Mouse (Mus musculus) kidney, postnatal 0 days (tissue): ENCODE data around the gene Trappc6b. TPM values are rescaled to one million over a fixed set of nuclear protein-coding genes. Genes with fewer than 3 reads are reported as not detected.

Experiments
- ATAC-seq: fragments of 200-750 bp; cut with Nextera tagmentation; replicated peaks from 2 replicates; pipeline ENCODE4 v1.8.0; 2017; ENCODE audit warnings: low read depth, moderate number of reproducible peaks, moderate TSS enrichment, moderate library complexity; ENCODE audit not compliant: low FRiP score
- DNase-seq: peaks from one replicate; pipeline ENCODE4 v3.0.0-alpha.2; 2016; ENCODE audit warnings: low spot score
- H3K27ac ChIP-seq: fragments of 300-500 bp; sonication (generic); 2 replicates; pipeline ENCODE4 v1.5.1; 2014; ENCODE audit warnings: mild to moderate bottlenecking
- H3K27me3 ChIP-seq: fragments of 300-500 bp; sonication (generic); 2 replicates; pipeline ENCODE4 v1.6.1; 2014; ENCODE audit warnings: low read length, mixed read lengths; ENCODE audit not compliant: insufficient read depth
- H3K36me3 ChIP-seq: fragments of 300-500 bp; sonication (generic); 2 replicates; pipeline ENCODE4 v1.6.1; 2014; ENCODE audit warnings: low read length, mixed read lengths; ENCODE audit not compliant: insufficient read depth
- H3K4me1 ChIP-seq: fragments of 300-500 bp; sonication (generic); replicated peaks from 2 replicates; pipeline ENCODE4 v1.6.1; 2014; ENCODE audit warnings: antibody characterized with exemption, low read length, mixed read lengths; ENCODE audit not compliant: insufficient read depth
- H3K4me2 ChIP-seq: fragments of 300-500 bp; sonication (generic); 2 replicates; pipeline ENCODE4 v1.6.1; 2014; ENCODE audit warnings: mild to moderate bottlenecking, low read length, moderate library complexity, mixed read lengths
- H3K4me3 ChIP-seq: fragments of 300-500 bp; sonication (generic); replicated peaks from 2 replicates; pipeline ENCODE4 v1.5.1; 2014; ENCODE audit warnings: low read depth, low read length
- H3K9ac ChIP-seq: fragments of 300-500 bp; sonication (generic); 2 replicates; pipeline ENCODE4 v1.6.1; 2014; ENCODE audit warnings: low read depth, low read length
- H3K9me3 ChIP-seq: fragments of 300-500 bp; sonication (generic); replicated peaks from 2 replicates; pipeline ENCODE4 v1.6.1; 2016; ENCODE audit warnings: low read length, inconsistent platforms, mixed read lengths
- CTCF ChIP-seq: IDR thresholded peaks from 2 replicates; pipeline ENCODE4 v1.5.1; 2016; ENCODE audit warnings: antibody characterized with exemption, low read depth, mild to moderate bottlenecking, moderate library complexity
- WGBS: fragments of 180-500 bp; shearing (Covaris S2); extraction: QIAGEN DNeasy Blood & Tissue Kit; methylation state at CpG from one replicate; pipeline ENCODE4 v1.1.7; 2014; 5-methylcytosine and 5-hydroxymethylcytosine counted together
- polyA plus RNA-seq: library from polyadenylated mRNA; unstranded; fragments of >200 nt; fragmentation: Nextera tagmentation; extraction: Ambion mirVana; gene quantifications from 2 replicates; pipeline ENCODE4 v1.2.1, GENCODE M21; 2015

Trappc6b gene
- polyA plus RNA-seq, 1 experiment from 2014 or later = 117 TPM

DNA sequence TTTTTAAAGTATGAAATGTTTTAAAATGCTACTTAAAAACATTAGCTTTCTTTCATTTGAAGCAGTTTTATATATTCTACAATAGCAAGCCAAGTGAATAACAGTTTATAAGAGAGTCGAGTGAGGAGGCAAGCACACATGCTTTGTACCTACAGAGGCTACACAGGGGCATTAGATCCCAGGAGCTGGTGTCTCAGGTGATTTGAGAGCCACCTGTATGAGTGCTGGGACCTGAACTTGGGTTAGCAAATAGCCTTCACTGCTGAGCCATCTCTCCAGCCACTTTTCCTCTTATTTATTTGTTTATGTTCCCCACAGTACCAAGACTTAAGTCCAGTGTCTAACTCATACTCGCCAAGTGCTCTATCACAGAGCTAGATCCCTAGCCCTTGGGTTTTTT lies 41.4 kb downstream of the Trappc6b start:
- TF ChIP-seq CTCF = no peak
- Histone ChIP-seq H3K9ac (no peak overlapping the region), H3K27me3 (no peaks in the 10 kb centered on the region), H3K9me3 (no peaks in the 10 kb centered on the region), H3K4me3 (no peak overlapping the region), H3K4me1 (no peaks in the 10 kb centered on the region), H3K36me3 (0 out of 2 replicates have a peak, but pooled peaks cover 23% of the 10 kb centered on the region), H3K4me2 (no peak overlapping the region), H3K27ac (no peak overlapping the region)
- no peak for ATAC-seq
- 93% methylated on average over 2 of the region's 2 CpGs for WGBS
- DNase-seq = no peak

DNA sequence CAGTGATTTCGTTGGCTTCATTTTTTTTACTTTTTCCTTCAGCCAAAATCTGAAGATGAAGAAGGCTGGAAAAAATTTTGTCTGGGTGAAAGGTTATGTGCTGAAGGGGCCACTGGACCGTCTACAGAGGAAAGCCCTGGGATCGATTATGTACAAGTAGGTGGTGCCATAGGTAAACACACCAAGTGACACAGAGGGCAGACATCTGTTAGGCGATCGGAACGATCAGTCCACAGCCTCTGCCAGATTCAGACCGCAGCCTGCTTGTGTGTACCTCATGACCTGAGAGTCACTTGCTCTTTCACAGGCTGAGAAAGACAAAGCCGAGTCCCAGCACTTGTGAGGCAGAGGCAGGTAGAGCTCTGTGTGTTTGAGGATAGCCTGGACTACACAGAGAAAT lies 43.3 kb downstream of the Trappc6b start:
- TF ChIP-seq CTCF = no peak
- H3K9ac ChIP-seq = no peak overlapping the region
- no peaks in the 10 kb centered on the region for H3K9me3 ChIP-seq
- 0 out of 2 replicates have a peak, but pooled peaks cover 23% of the 10 kb centered on the region for H3K36me3 ChIP-seq
- H3K4me2 ChIP-seq = no peak overlapping the region
- WGBS = 81% methylated on average over 8 of the region's 8 CpGs
- no peak overlapping the region for H3K27ac ChIP-seq
- no peak for ATAC-seq
- no peaks in the 10 kb centered on the region for H3K4me1 ChIP-seq
- H3K4me3 ChIP-seq = no peak overlapping the region
- no peak for DNase-seq
- no peaks in the 10 kb centered on the region for H3K27me3 ChIP-seq

DNA sequence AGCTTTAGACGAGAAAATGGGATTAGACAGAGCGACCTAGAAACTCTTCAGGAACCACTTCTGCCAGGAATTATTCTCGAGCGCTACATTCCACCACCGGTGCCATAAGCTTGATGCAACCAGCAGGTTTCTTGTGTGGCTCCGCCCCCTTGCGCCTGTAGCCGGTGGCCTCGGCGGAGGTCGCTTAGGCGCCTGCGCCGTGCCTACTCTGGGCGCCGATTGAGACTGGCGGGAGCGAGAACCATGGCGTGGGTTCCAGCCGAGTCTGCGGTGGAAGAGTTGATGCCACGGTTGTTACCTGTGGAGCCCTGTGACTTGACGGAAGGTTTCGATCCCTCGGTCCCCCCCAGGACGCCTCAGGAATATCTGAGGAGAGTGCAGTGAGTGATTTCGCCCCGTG lies 48.0 kb downstream of the Trappc6b start, which contains the start of gene Gemin2:
TSS of gene Gemin2 (plus strand) at position 160 of the 400 bp plus-strand sequence.
- peaks cover 12% of the 10 kb centered on the region for H3K4me1 ChIP-seq
- TF ChIP-seq CTCF = peak; percentile 50
- H3K4me3 ChIP-seq = peak within 1 kb of the TSS; percentile 70
- H3K27me3 ChIP-seq = no peaks in the 10 kb centered on the region
- peak within 1 kb of the TSS; percentile 82 for H3K9ac ChIP-seq
- H3K4me2 ChIP-seq = peak within 1 kb of the TSS; percentile 85
- peak within 1 kb of the TSS; percentile 77 for H3K27ac ChIP-seq
- WGBS = under 1% methylated on average over 28 of the region's 28 CpGs
- H3K36me3 ChIP-seq = 0 out of 2 replicates have a peak, but pooled peaks cover 4% of the 10 kb centered on the region
- peak; percentile 65 for ATAC-seq
- peak; percentile 96 for DNase-seq
- no peaks in the 10 kb centered on the region for H3K9me3 ChIP-seq

DNA sequence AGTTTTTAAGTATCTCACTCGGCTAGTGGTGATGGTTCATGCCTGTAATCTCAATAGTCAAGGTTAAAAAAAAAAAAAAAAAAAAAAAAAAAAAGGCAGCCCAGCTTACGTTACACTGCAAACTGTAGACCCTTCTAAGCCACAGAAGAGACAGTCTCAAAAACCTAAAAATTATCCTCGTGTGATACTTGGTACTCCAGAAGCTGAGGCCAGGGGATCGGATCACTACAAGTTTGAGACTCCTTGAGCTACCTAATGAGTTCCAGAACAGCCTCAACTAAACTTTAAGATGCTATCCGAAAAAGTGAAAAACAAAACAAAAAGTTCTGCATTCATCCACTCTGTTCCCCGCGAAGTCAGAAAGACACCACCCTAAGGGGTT lies 48.6 kb downstream of the Trappc6b start:
- Histone ChIP-seq H3K9ac (peak overlapping the region; percentile 82), H3K27ac (peak overlapping the region; percentile 77), H3K4me2 (peak overlapping the region; percentile 85), H3K27me3 (no peaks in the 10 kb centered on the region), H3K9me3 (no peaks in the 10 kb centered on the region), H3K4me3 (peak overlapping the region; percentile 70), H3K36me3 (no peaks in the 10 kb centered on the region), H3K4me1 (peaks cover 12% of the 10 kb centered on the region)
- peak; percentile 32 for DNase-seq
- WGBS = under 1% methylated on average over 7 of the region's 7 CpGs
- ATAC-seq = no peak
- TF ChIP-seq CTCF = no peak

DNA sequence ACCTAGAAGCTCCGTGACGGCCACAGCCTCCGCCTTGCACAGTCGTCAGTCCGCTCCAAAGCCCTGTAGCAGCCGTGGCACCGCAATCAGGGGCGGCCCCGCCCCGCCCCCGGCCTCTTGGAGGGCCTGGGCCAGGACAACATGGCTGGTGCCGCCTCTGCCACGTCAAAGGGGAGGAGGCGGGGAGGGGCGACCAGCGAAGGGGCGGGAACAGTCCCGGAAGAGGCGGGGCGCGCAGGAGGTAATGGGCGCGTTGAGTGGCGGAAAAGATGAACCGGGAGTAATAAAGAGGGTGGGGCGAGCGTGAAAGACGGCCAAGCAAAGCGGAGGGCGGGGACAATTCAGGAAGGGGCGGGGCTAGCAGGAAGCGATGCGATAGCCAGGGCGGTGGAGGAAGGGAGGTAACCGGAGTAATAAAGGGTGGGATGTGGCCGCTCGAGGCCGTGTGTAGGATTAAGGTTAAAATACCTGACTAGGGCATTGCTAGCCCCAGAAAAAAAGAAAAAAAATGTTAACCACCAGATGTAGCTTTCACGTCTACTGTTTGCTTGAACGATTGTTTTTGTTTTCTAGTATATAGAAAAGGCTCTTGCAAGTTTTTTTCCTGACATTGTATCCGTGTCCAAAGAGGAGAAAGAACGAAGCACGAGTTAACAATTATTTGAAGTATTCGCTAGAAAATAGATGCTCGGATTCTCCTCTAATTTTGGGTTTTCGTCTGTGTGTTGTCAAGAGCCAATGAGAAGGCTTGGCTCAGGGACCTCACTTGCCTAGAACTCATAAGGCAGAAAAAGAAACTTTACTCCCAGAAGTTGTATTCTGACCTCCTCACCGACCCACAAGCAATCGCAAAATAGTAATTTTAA lies 49.2 kb downstream of the Trappc6b start, which contains the start of gene Sec23a:
TSS of gene Sec23a (minus strand) at position 174 of the 866 bp plus-strand sequence.
- Histone ChIP-seq H3K4me2 (peak within 1 kb of the TSS; percentile 86), H3K27me3 (no peaks in the 10 kb centered on the region), H3K9ac (peak within 1 kb of the TSS; percentile 82), H3K36me3 (peaks cover 2% of the 10 kb centered on the region; the same call in 1 of the 2 replicates), H3K4me1 (peaks cover 12% of the 10 kb centered on the region), H3K9me3 (no peaks in the 10 kb centered on the region), H3K4me3 (peak within 1 kb of the TSS; percentile 70), H3K27ac (peak within 1 kb of the TSS; percentile 94)
- WGBS = under 1% methylated on average over 48 of the region's 48 CpGs
- TF ChIP-seq CTCF = 0 out of 2 replicates have a peak, but pooled peaks have one; percentile 1
- ATAC-seq (peak; percentile 98), DNase-seq (peak; percentile 99)

DNA sequence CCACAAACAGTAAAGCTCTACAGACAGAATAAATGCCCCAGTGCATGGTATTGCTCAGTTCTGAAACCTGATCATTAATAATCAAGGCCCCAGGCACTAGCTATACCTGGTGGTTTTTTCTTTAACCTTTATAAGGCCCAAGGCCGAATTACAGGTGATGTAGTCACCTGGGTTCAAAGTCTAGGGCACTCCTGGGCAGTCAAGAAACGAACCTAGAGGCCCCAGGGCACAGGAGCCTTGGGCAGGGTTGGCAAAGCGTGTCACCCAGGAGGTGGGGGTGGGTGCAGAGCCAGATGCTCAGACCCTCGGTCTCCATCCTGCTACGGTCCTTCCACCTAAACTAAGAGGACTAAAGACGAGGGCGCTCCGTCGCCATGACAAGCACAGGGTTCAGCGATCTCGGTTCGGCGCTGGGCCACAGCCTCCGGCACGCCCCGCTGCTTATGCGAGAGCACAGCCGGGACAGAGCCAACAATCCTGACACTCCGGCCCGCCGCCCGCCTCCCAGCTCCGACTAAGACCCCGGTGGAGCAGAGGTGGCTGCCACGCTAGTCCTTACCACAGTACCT lies 49.9 kb downstream of the Trappc6b start:
- DNase-seq (peak; percentile 5), ATAC-seq (peak; percentile 45)
- 0 out of 2 replicates have a peak, but pooled peaks have one; percentile 1 for TF ChIP-seq CTCF
- peak overlapping the region; percentile 80 for H3K9ac ChIP-seq
- H3K27ac ChIP-seq = peak overlapping the region; percentile 94
- peak overlapping the region; percentile 86 for H3K4me2 ChIP-seq
- peak overlapping the region; percentile 70 for H3K4me3 ChIP-seq
- WGBS = under 1% methylated on average over 25 of the region's 25 CpGs
- H3K4me1 ChIP-seq = peaks cover 12% of the 10 kb centered on the region
- H3K36me3 ChIP-seq = peaks cover 7% of the 10 kb centered on the region; the same call in 1 of the 2 replicates
- H3K27me3 ChIP-seq = no peaks in the 10 kb centered on the region
- H3K9me3 ChIP-seq = no peaks in the 10 kb centered on the region
